Mouse (Mus musculus): ENCODE results near the gene Rps6kb1.
A peak's percentile ranks its signal among the peaks of the same experiment; 100 is the strongest.

The Rps6kb1 gene

DNA sequence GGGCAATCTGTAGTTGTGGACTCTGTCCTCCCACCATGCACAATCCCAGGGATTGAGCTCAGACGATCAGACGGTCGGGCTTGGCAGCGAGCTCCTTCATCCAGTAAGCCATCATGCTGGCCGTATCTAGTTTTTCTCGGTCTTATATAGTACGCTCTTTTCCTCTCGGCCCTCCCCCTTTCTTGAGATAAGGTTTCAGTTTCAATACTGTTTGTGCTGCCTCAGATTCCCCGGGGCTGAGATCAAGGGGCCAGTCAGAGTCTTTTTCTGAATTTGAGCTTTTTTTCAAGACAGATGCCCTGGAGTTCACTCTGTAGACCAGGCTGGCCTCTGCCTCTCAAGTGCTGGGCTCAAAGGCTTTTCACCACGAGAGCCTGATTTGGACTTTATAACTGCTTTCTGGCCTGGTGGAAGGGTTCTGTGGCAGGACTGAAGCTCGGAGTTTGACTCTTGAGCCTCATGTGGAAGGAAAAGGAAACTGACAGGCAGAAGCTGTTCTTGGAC lies 36.7 kb upstream of the Rps6kb1 start:
- no peak for DNase-seq (ENCODE audit: low read depth, low spot score)

DNA sequence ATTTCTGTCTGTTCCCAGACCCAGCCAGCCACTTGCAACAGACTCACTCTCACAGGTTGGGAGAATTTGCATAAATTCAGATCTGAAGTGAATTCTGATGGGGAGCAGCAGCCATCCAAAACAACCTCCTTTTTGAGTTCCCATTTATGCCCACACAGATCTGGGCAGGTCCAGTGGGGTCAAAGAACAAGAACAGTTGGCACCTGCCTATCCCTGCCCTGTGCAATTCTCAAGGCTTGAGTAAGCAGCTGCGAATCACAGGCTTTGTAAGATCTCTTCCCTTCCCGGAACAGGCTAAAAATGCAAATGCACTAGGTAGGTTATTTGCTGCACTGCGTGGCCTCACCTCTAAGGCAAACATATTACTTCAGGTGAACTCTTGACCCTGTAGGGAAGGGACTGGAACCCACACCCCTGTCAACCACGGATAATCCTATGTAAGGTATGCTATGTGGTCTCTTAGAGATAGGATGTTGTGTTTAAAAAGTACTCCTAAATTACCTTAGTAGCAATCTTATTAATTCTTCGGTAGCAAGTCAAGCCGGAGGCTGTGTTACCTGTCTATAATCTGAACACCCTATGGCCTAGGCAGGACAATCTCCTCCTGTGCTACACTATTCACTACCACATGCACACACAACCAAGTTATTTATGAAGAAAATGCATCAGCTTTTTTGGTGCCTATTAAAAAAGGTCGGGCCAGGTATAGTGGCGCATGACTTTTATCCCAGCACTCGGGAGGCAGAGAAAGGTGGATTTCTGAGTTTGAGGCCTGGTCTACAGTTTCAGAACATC lies 35.9 kb upstream of the Rps6kb1 start:
- DNase-seq (ENCODE audit: low read depth, low spot score), result no peak

DNA sequence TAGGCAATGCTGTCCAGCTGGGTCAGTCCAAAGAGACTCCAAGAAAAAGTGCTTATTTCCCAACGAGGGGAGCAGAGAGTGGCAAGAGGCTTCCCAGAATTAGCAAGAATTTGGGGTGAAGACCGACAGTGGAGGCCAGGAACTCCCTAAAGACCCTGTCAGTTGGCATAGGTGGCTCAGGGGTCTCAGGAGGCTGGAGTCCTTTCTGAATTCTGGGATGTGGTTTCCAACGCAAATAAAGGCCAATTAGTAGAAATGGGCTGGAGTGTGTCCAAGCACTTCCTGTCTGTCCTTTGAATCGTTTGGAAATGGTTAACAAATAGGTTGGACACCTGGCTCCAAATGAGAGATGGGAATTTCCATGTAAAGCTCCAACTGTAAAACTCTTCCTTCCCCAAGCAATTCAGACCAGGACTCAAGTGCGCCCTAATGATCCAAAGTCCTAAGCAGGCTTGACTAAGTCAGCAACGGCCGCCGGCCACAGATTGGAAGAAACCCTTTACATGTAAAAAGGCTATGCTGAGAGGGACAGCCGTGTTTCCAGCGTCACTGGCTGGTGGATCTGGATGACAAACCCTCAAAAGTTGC lies 35.2 kb upstream of the Rps6kb1 start:
- DNase-seq (ENCODE audit: low read depth, low spot score), result no peak

DNA sequence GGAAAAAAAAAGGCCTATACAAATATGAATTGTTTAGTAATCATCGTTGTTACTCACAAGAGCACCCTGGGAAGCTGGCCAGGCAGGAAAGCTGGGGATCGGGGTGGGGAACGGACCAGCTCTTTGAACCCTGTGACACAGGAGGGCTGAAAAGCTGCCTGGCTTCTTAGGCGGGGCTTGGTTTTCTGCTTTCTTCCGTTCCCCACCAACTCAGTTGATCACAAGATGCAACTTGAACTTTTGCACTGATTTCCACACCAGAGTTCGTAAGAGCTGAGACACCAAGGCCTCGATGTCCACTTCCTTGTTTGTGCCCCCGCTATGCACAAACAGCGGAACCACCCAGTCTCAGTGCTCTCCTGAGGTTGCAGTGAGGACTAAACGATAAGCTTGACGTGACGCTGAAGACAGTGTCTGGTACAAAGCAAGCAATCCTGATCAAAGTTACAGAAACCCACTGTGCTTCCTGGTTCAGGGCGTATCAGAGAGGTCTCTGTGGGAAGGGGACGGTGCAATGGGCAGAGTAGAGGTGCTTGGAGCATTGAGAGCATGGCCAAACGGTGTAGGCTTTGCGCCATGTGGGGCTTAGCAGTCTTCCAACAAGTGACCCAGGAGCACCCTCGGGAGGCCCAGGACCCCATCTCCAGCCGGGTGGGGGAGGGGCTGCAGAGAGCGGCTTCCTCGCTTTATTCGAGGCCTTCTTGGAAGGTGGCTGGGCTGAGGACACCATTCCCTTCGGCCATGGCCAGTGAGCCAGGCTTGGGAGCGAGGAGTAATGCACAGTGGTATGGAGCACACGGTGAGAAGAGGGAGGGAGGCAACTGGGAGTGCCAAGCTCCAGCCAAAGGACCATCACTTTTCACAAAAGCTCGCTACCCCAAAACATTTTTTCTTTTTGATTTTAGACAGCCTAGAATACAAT lies 34.5 kb upstream of the Rps6kb1 start:
- DNase-seq (ENCODE audit: low read depth, low spot score), result no peak

DNA sequence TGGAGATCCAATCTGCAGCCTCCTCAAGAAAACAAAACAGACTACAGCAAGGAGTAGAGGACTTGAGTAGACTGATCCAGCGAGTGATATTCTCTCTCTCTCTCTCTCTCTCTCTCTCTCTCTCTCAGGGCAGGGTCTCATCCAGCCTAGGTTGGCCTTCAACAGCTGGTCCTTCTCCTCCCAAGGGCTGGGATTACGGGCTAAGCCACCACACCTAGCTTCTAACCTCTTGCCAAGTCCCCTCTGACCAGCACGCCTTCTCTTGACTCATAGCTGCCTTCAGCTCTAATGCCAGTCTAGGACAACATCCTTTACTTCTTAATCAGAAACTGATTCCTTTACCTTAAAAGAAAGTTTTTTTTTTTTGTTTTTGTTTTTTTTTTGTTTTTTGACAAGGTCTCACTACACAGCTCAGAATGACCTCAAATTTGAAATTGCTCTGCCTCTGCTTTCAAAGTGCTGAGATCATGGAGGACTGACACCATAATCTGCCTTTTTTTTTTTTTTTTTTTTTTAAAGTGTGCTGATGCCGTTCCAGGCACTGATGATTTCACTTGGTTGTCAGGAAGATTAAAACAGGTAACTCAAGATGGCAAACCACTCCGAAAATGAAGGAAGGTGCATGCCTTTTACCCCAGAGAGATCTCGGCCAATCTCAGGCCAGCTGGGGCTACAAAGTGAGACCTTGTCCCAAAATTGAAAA lies 33.7 kb upstream of the Rps6kb1 start:
- DNase-seq (ENCODE audit: low read depth, low spot score), result no peak

DNA sequence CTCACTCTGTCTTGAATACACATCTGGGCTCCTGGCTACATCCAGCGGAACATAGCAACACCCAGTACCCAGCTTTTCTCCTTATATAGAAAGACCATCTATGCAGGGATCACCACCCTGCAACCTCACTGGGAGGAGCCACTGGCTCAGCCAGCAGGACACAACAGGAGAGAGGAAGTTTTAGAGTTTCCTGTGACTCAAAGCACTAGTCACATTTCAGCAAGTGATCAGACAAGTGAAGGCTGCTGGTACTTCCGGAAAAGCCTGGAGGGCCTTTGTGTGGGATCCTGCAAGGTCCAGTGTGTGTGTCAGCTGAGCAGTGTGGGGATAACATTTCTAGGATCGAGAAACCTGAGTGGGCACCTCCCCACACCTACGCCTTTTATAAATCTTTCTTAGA lies 32.6 kb upstream of the Rps6kb1 start:
- no peak for DNase-seq (ENCODE audit: low read depth, low spot score)

DNA sequence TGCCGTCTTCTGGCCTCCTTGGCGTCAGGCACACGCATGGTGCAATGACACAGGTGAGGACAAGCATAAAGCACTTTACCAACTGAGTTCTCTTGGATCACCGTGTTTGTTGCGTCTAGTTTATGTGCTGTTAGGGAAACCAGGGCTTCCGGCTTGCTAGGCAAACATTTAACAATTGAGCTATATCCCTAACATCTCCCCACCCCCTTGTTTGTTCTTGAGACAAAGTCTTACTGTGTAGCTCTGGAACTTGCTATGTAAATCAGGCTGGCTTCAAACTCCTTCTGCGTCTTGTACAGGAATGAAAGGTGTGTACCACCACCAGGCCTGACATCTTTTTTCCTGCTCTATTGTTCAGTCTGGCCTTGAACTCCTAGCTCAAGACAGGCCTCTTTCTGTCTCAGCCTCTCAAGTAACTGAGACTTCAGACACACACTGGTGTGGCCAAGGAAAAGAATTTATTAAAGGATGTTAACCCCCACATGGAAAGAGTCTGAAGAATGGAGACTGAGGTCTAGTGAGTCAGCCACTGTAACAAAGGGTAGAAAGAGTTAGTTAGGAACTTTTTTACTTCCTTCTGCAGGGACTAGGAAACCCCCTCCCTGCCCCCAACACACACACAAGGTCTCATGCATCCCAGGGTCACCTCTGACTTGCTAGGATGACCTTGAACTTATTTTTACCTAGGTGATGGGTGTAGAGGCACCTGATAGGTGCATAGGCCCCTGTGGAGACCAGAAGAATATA lies 31.2 kb upstream of the Rps6kb1 start:
- DNase-seq (ENCODE audit: low read depth, low spot score), result no peak

DNA sequence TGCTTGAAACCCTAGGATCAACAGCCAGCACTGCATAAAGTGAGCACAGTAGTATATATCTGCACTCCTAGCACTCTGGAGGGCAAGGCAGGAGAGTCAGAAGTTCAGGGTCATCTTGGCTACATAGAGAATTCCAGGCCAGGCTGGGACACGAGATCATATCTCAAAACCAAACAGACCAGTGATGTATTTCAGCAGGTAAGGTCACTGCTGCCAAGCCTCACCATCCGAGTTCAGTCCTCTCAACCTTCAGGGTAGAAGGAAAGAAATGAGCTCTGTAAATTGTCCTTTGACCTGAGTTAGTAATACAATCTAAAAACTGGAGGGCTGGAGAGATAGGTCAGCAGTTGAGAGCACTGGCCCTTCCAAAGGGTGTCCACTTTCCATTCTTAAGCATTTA lies 29.8 kb upstream of the Rps6kb1 start:
- DNase-seq (ENCODE audit: low read depth, low spot score), result no peak

DNA sequence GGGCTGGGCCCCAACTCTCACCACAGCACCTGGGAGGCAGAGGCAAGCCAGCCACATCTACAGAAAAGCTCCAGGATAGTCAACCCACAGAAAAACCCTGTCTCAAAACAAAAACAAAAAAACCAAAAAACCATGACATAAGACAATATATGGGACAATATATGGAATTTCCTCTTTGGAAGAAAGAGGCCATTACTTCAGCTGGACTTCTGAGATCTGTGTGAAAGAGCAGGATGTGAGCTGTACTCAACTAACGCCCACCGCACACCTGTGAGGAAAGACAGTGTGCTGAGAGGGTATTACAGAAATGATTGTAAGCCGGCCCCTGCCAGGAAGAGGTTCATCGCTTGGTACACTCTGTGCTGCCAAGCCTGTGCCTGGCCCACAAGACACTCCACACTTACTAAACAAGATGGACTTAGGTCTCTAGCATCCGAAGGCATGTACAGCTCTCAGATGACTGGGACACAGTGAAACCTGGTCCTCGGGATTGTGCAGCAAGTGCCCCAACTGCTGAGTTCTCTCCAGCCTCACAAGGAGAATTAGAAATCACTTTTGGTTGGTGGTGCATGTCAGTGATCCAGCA lies 29.1 kb upstream of the Rps6kb1 start:
- no peak for DNase-seq (ENCODE audit: low read depth, low spot score)

DNA sequence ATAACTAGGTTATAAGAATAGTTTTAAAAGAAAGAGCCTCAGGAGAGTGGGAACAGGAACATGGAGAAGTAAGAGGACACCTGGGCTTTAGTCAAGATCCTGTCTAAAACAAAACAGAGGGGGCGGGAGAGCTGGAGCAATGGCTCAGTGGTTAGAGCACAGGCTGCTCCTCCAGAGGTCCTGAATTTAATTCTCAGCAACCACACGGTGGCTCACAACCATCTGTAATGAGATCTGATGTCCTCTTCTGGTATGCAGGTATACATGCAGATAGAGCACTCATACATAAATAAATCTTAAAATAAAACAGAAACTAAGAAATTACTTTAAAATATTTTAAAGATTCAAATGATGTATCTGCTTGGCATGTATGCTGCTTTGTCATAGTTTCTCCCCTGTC lies 28.0 kb upstream of the Rps6kb1 start:
- DNase-seq (ENCODE audit: low read depth, low spot score), result no peak

DNA sequence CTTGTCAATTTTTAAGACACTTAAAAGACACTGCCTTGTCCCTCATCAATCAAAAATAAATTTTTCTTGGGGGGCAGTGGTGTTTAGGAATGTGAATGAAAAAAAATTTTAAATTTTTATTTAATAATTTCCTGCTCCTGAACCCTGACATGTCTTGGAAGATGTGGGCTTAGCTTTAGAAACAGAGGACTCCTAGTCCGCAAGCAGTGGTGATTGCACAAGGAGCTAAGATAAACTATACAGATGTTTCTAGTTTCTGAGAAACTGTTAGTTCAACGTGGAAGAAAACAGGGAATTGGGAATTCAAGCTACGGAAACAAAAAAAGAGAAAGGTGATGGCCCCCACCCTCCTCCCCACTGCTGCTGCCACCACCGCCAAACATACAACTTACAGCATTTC lies 27.3 kb upstream of the Rps6kb1 start:
- no peak for DNase-seq (ENCODE audit: low read depth, low spot score)

DNA sequence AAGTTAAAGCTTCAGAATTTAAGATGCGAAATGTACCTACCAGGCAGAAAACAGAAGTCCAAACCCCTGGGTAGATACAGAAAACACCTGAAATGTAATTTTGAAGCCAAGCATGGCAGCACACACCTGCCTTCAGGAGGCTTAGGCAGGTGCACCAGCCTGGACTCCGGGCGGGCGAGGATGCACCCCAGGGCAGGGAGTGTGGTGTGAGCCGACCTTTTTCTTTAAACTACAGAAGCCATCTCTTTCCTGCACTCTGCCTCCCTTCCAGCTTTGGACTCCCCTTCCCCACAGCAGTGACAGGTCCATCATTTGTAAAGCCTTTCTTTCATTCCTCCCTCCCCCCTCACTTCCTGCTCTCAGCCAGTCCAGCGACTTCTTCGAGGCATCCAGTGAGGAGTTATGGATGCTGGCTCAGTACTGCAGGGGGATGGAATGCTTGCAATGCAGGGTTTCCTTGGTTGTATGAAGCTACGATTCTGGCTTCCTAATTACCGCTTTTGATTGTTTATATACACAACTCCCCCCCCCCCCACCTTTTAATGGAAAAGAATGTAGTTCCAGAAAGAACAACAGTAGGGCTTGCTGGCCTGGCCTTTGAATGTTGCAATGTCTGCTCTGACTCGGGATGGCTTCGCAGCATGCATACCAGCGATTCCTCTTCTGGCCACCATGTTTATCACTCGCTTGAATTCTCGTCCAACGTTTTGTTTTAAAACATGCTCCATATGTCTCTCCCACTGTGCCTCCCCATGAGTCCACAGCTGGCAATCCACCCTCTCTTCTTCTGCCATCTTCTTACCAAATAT lies 26.6 kb upstream of the Rps6kb1 start:
- peak; percentile 66 for DNase-seq (ENCODE audit: low read depth, low spot score)

DNA sequence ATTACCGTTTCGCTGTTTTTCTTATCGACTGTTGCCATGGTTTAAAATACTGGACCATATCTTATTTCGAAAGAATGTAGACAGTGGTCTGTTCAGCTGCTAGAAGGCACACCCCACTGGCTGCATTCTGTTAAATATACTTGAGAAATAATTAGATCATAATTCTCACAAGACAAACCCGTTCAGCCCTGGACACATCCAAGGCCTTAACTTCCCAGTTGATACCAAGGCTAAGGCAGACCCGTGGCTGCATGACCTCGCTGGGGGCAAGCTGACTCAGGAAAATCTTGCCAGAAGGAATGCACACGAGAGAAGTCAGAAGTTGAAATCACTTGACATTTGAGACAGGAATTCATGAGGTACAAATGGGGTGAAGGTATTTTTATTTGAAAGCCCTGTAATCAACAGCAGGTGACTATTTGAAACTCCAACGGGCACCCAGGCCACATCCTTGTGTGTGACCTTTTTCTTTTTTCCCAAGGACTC lies 25.7 kb upstream of the Rps6kb1 start:
- peak; percentile 83 for DNase-seq (ENCODE audit: low read depth, low spot score)

DNA sequence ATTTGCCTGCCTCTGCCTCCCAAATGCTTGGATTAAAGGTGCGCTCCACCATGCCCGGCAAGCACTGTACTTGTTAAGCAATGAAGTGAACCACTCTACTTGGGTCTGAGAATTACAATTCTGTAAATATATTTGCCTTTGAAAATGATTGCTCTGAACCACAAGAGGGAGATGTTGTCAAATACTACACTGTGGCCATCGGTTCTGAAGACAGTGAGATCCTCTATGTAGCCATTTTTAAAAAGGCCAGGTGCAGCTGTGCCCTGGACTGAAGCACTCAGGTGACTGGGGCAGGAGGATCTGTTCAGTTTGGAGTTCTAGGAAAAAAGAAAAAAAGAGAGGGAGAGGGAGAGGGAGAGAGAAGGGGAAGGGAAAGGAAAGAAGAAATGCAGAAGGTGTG lies 23.8 kb upstream of the Rps6kb1 start:
- DNase-seq (ENCODE audit: low read depth, low spot score), result no peak

DNA sequence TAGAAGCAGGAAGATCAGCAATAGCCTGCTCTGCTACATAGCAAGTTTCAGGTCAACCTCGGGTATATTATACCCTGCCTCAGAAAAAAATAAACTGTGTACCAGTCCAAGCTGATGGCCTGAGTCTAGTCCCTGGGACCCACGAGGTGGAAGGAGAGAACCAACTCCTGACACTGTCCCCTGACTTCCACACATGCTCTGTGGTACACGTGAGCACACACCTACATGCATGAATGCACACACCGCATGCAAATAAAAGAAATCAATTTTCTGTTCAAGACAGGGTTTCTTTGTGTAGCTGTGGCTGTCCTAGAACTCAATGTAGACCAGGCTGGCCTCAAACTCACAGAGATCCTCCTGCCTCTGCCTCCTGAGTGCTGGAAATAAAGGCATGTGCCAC lies 13.7 kb upstream of the Rps6kb1 start:
- no peak for DNase-seq (ENCODE audit: low read depth, low spot score)

DNA sequence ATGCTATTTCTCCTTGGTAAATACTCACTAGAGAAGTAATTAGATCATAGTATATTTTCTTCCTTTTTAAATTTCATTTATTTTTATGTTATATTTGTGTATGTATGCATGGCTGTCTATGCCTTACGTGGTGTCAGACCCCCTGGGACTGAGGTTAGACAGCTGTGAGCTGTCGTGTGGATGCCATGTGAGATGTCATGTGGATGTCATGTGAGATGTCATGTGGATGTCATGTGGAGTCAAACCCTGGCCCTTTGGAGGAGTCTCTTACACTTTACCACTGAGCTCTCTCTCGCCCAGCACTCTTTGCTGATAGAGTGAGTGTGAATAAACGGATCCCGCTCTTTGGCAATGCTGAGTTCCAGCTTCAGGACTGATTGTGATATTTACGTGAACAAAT lies 8.9 kb upstream of the Rps6kb1 start:
- no peak for DNase-seq (ENCODE audit: low read depth, low spot score)

DNA sequence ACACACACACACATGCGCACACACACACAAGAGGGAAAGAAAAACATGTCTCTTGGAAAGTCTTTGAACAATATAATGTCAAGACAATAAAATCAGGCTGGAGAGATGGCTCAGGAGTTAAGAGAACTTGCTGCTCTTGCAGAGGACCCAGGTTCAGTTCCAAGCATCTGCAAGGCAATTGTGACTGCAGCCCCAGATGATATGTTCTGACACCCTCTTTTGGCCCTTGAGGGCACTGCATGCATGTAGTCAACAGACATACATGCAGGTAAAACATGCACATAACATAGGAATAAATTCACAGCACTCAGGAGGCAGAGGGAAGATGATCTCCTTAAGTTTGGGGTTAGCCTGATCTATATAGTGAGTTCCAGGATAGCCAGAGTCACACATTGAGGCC lies 2.8 kb upstream of the Rps6kb1 start:
- no peak for DNase-seq (ENCODE audit: low read depth, low spot score)

DNA sequence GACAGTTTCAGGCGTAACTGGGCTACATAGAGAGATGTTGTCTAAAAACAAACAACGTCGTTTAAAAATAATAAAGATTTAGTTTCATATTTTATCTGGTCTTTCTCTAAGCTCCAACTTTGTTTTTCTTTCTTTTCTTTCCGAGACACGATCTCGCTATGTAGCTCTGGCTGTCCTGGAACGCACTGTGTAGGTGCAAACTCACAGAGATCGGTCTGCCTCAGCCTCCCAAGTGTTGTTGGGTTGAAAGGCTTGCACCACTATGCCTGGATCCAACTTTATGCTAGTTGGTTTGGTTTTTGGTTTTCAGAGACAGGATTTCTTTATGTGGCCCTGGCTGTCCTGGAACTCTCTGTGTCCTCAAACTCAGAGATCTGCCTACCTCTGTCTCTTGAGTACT lies 951 bp upstream of the Rps6kb1 start:
- no peak for DNase-seq (ENCODE audit: low read depth, low spot score)

DNA sequence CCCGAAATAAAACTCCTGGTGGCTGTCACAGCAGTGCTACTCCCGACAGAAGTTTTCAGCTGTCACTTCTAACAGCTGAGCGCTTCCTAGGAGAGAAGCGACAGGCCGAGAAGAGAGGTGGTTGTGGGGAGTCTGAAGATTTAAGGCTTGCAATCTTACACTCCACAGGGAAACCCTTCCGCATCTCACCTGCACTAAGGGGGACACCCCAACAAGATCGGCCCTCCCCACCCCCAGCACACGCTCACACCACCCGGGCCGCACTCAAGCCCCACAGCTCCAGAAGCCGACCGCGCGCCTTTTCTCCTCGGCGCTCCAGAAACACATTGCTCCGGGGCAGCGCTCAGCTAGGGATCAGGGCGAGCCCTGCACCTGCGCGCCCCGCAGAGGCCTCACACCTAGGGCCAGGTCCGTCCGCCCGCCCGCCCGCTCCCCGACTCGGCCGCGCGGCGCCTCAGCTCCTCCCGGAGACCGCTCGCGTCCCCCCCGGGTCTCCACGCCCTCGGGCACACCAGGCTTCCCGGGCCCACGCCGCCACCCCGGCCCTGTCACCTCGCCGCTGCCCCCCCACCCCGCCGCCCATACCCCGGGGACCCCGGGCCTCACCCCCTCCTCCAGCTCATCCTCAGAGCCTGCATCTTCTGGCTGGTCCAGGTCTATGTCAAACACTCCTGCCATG lies 506 bp downstream of the Rps6kb1 start:
- DNase-seq (ENCODE audit: low read depth, low spot score), result peak; percentile 10

All from forelimb bud, embryonic 11.5 days (tissue).